Mouse (Mus musculus): Measurements from ENCODE around the gene BC030870. TPM values are rescaled to one million over a fixed set of nuclear protein-coding genes. Genes with fewer than 3 reads are reported as not detected.

BC030870 gene
- polyA plus RNA-seq, 1 experiment, result not detected

- no peak overlapping the region for H3K4me3 ChIP-seq (ENCODE audit: insufficient read depth, low read length)
- TF ChIP-seq POLR2A (IDR thresholded peaks at IDR 0.05; ENCODE audit: borderline replicate concordance, low read depth, low read length) (no peak), CTCF (IDR thresholded peaks at IDR 0.05; ENCODE audit: low read depth, low read length) (no peak)
- H3K4me1 ChIP-seq (ENCODE audit: control insufficient read depth, insufficient read depth, low read length), result no peaks in the 10 kb centered on the region
- no peak overlapping the region for H3K27ac ChIP-seq (ENCODE audit: insufficient read depth, low read depth, low read length)
These were observed 72.6 kb downstream of the BC030870 start for GRCm38 (mm10) chr8:65056722-65057121.

- Histone ChIP-seq H3K4me3 (ENCODE audit: insufficient read depth, low read length) (no peak overlapping the region), H3K4me1 (ENCODE audit: control insufficient read depth, insufficient read depth, low read length) (no peaks in the 10 kb centered on the region), H3K27ac (ENCODE audit: insufficient read depth, low read depth, low read length) (no peak overlapping the region)
- TF ChIP-seq CTCF (IDR thresholded peaks at IDR 0.05; ENCODE audit: low read depth, low read length) (no peak), POLR2A (IDR thresholded peaks at IDR 0.05; ENCODE audit: borderline replicate concordance, low read depth, low read length) (no peak)
These were observed 75.4 kb downstream of the BC030870 start for GRCm38 (mm10) chr8:65053968-65054367.

GRCm38 (mm10) chr8:65053554-65053953 lies 75.8 kb downstream of the BC030870 start:
- TF ChIP-seq CTCF (IDR thresholded peaks at IDR 0.05; ENCODE audit: low read depth, low read length) (no peak), POLR2A (IDR thresholded peaks at IDR 0.05; ENCODE audit: borderline replicate concordance, low read depth, low read length) (no peak)
- Histone ChIP-seq H3K4me1 (ENCODE audit: control insufficient read depth, insufficient read depth, low read length) (no peaks in the 10 kb centered on the region), H3K27ac (ENCODE audit: insufficient read depth, low read depth, low read length) (no peak overlapping the region), H3K4me3 (ENCODE audit: insufficient read depth, low read length) (no peak overlapping the region)

- H3K27ac ChIP-seq (ENCODE audit: insufficient read depth, low read depth, low read length), result no peak overlapping the region
- no peak overlapping the region for H3K4me3 ChIP-seq (ENCODE audit: insufficient read depth, low read length)
- H3K4me1 ChIP-seq (ENCODE audit: control insufficient read depth, insufficient read depth, low read length), result no peaks in the 10 kb centered on the region
- TF ChIP-seq CTCF (IDR thresholded peaks at IDR 0.05; ENCODE audit: low read depth, low read length) (no peak), POLR2A (IDR thresholded peaks at IDR 0.05; ENCODE audit: borderline replicate concordance, low read depth, low read length) (no peak)
These were observed 81.6 kb downstream of the BC030870 start for GRCm38 (mm10) chr8:65047801-65048200.

GRCm38 (mm10) chr8:65047193-65047592 lies 82.2 kb downstream of the BC030870 start:
- TF ChIP-seq CTCF (IDR thresholded peaks at IDR 0.05; ENCODE audit: low read depth, low read length) (no peak), POLR2A (IDR thresholded peaks at IDR 0.05; ENCODE audit: borderline replicate concordance, low read depth, low read length) (no peak)
- Histone ChIP-seq H3K27ac (ENCODE audit: insufficient read depth, low read depth, low read length) (no peak overlapping the region), H3K4me1 (ENCODE audit: control insufficient read depth, insufficient read depth, low read length) (no peaks in the 10 kb centered on the region), H3K4me3 (ENCODE audit: insufficient read depth, low read length) (no peak overlapping the region)

GRCm38 (mm10) chr8:65046565-65046964 lies 82.8 kb downstream of the BC030870 start:
- no peak overlapping the region for H3K27ac ChIP-seq (ENCODE audit: insufficient read depth, low read depth, low read length)
- no peak for TF ChIP-seq POLR2A (IDR thresholded peaks at IDR 0.05; ENCODE audit: borderline replicate concordance, low read depth, low read length)
- no peak for TF ChIP-seq CTCF (IDR thresholded peaks at IDR 0.05; ENCODE audit: low read depth, low read length)
- no peak overlapping the region for H3K4me3 ChIP-seq (ENCODE audit: insufficient read depth, low read length)
- H3K4me1 ChIP-seq (ENCODE audit: control insufficient read depth, insufficient read depth, low read length), result no peaks in the 10 kb centered on the region

- H3K27ac ChIP-seq (ENCODE audit: insufficient read depth, low read depth, low read length), result no peak within 1 kb of the TSS
- TF ChIP-seq CTCF (IDR thresholded peaks at IDR 0.05; ENCODE audit: low read depth, low read length), result no peak
- TF ChIP-seq POLR2A (IDR thresholded peaks at IDR 0.05; ENCODE audit: borderline replicate concordance, low read depth, low read length), result no peak
- no peaks in the 10 kb centered on the region for H3K4me1 ChIP-seq (ENCODE audit: control insufficient read depth, insufficient read depth, low read length)
- H3K4me3 ChIP-seq (ENCODE audit: insufficient read depth, low read length), result no peak within 1 kb of the TSS
These were observed 92.2 kb downstream of the BC030870 start, which contains the start of gene Apela for GRCm38 (mm10) chr8:65037117-65037533. Apela (minus strand) TSS chr8:65037336.

Other genes with a start within 250 kb of the BC030870 start
- 54.1 and 59.9 TPM in 2 replicates for gene Tmem192, start 182.4 kb downstream of the BC030870 start, polyA plus RNA-seq (2012; ENCODE audit: insufficient read depth, insufficient read length, missing spikeins)
- gene Trim75, start 141.7 kb downstream of the BC030870 start, polyA plus RNA-seq (2012; ENCODE audit: insufficient read depth, insufficient read length, missing spikeins), result not detected in 2 replicates
- not detected in 2 replicates for gene Trim61, start 111.0 kb downstream of the BC030870 start, polyA plus RNA-seq (2012; ENCODE audit: insufficient read depth, insufficient read length, missing spikeins)
- gene Trim60, start 111.0 kb downstream of the BC030870 start, polyA plus RNA-seq (2012; ENCODE audit: insufficient read depth, insufficient read length, missing spikeins), result not detected in 2 replicates
- gene Apela, start 92.2 kb downstream of the BC030870 start, polyA plus RNA-seq (2012; ENCODE audit: insufficient read depth, insufficient read length, missing spikeins), result not detected in 2 replicates
- not detected in 2 replicates for gene Gm10663, start 54.5 kb downstream of the BC030870 start, polyA plus RNA-seq (2012; ENCODE audit: insufficient read depth, insufficient read length, missing spikeins)

Data from bone marrow macrophage, adult 2 months (primary cell).